Mouse (Mus musculus) stomach, postnatal 0 days (tissue): Measurements from ENCODE around the gene Magi1.

ENCODE experiments used
- CTCF ChIP-seq: IDR thresholded peaks from 2 replicates; pipeline ENCODE4 v1.5.1; 2016; ENCODE audit warnings: antibody characterized with exemption, low read depth, mild to moderate bottlenecking, moderate library complexity
- EP300 ChIP-seq: optimal IDR thresholded peaks from 2 replicates; pipeline ENCODE3; 2016; ENCODE audit warnings: antibody characterized with exemption

DNA sequence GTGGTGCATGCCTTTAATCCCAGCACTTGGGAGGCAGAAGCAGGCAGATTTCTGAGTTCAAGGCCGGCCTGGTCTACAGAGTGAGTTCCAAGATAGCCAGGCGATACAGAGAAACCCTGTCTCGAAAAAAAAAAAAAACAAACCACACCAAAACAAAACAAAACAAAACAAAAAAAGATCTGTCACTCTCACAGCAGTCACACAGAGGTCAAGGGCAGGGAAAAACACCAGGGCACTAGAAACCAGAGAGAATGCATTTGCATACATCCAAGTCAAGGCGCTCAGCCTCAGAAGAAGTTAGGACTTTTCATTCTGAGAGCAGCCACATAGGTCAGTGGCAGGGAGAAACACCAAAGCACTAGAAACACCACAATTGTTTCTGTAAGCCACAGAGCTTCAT, 263.8 kb downstream of the Magi1 start:
- TF ChIP-seq CTCF (no peak), EP300 (no peak)
